Mouse (Mus musculus): ENCODE measurements at regions not wholly inside any gene's neighbourhood (a gene's known extent, or its start where the extent isn't known, plus 50 kb on each side); places are given as distances from the start of the nearest gene placed in this dataset.

GRCm38 (mm10) chr14:46512118-46512517 is 121.6 kb upstream of the Bmp4 start:
- H3K4me1 ChIP-seq (replicated peaks; ENCODE audit: low read depth, low read length): no peaks in the 10 kb centered on the region
- H3K4me3 ChIP-seq (replicated peaks; ENCODE audit: low read length): no peak overlapping the region
- 0 out of 2 replicates have a peak, but pooled peaks cover 2% of the 10 kb centered on the region for H3K27me3 ChIP-seq (ENCODE audit: insufficient read depth, low read length)
- TF ChIP-seq POU5F1 (IDR thresholded peaks at IDR 0.05; ENCODE audit: borderline replicate concordance, low read length): no peak
- no peak for TF ChIP-seq NANOG (IDR thresholded peaks at IDR 0.05; ENCODE audit: borderline replicate concordance, low read length)
- no peak for TF ChIP-seq CTCF (conservative IDR thresholded peaks at IDR 0.05; ENCODE audit: low read length)
- H3K36me3 ChIP-seq (ENCODE audit: insufficient read depth, low read length): no peaks in the 10 kb centered on the region
- no peaks in the 10 kb centered on the region for H3K9me3 ChIP-seq (ENCODE audit: low read length)

- Histone ChIP-seq H3K9me3 (ENCODE audit: low read length) (no peaks in the 10 kb centered on the region), H3K27me3 (ENCODE audit: insufficient read depth, low read length) (no peaks in the 10 kb centered on the region), H3K4me1 (replicated peaks; ENCODE audit: low read depth, low read length) (no peaks in the 10 kb centered on the region), H3K36me3 (ENCODE audit: insufficient read depth, low read length) (no peaks in the 10 kb centered on the region), H3K4me3 (replicated peaks; ENCODE audit: low read length) (no peak overlapping the region)
- TF ChIP-seq POU5F1 (IDR thresholded peaks at IDR 0.05; ENCODE audit: borderline replicate concordance, low read length) (no peak), NANOG (IDR thresholded peaks at IDR 0.05; ENCODE audit: borderline replicate concordance, low read length) (no peak)
Observed at GRCm38 (mm10) chr14:46508871-46509270, 118.4 kb upstream of the Bmp4 start.

- H3K36me3 ChIP-seq (ENCODE audit: insufficient read depth, low read length): no peaks in the 10 kb centered on the region
- H3K27me3 ChIP-seq (ENCODE audit: insufficient read depth, low read length): no peaks in the 10 kb centered on the region
- no peaks in the 10 kb centered on the region; the same call in 1 of the 2 replicates for H3K9me3 ChIP-seq (ENCODE audit: low read length)
- no peak for TF ChIP-seq NANOG (IDR thresholded peaks at IDR 0.05; ENCODE audit: borderline replicate concordance, low read length)
- TF ChIP-seq CTCF (conservative IDR thresholded peaks at IDR 0.05; ENCODE audit: low read length): peak; percentile 79
- no peak for TF ChIP-seq POU5F1 (IDR thresholded peaks at IDR 0.05; ENCODE audit: borderline replicate concordance, low read length)
- no peaks in the 10 kb centered on the region for H3K4me1 ChIP-seq (replicated peaks; ENCODE audit: low read depth, low read length)
- H3K4me3 ChIP-seq (replicated peaks; ENCODE audit: low read length): no peak overlapping the region
Observed at GRCm38 (mm10) chr14:46505266-46505665, 114.8 kb upstream of the Bmp4 start.

GRCm38 (mm10) chr14:46491601-46492000 is 101.1 kb upstream of the Bmp4 start:
- H3K4me3 ChIP-seq (replicated peaks; ENCODE audit: low read length): no peak overlapping the region
- no peaks in the 10 kb centered on the region for H3K4me1 ChIP-seq (replicated peaks; ENCODE audit: low read depth, low read length)
- TF ChIP-seq NANOG (IDR thresholded peaks at IDR 0.05; ENCODE audit: borderline replicate concordance, low read length) (no peak), CTCF (conservative IDR thresholded peaks at IDR 0.05; ENCODE audit: low read length) (no peak), POU5F1 (IDR thresholded peaks at IDR 0.05; ENCODE audit: borderline replicate concordance, low read length) (no peak)

GRCm38 (mm10) chr14:46491182-46491581 is 100.7 kb upstream of the Bmp4 start:
- no peak overlapping the region for H3K4me3 ChIP-seq (replicated peaks; ENCODE audit: low read length)
- no peaks in the 10 kb centered on the region for H3K4me1 ChIP-seq (replicated peaks; ENCODE audit: low read depth, low read length)
- peaks cover 1% of the 10 kb centered on the region; the same call in 1 of the 2 replicates for H3K9me3 ChIP-seq (ENCODE audit: low read length)
- H3K27me3 ChIP-seq (ENCODE audit: insufficient read depth, low read length): no peaks in the 10 kb centered on the region
- no peaks in the 10 kb centered on the region for H3K36me3 ChIP-seq (ENCODE audit: insufficient read depth, low read length)
- TF ChIP-seq POU5F1 (IDR thresholded peaks at IDR 0.05; ENCODE audit: borderline replicate concordance, low read length): no peak
- TF ChIP-seq NANOG (IDR thresholded peaks at IDR 0.05; ENCODE audit: borderline replicate concordance, low read length): no peak
- no peak for TF ChIP-seq CTCF (conservative IDR thresholded peaks at IDR 0.05; ENCODE audit: low read length)

More at GRCm38 (mm10) chr14:46491601-46492000, 101.1 kb upstream of the Bmp4 start:
- Histone ChIP-seq H3K36me3 (ENCODE audit: insufficient read depth, low read length) (no peaks in the 10 kb centered on the region), H3K27me3 (ENCODE audit: insufficient read depth, low read length) (no peaks in the 10 kb centered on the region), H3K9me3 (ENCODE audit: low read length) (no peaks in the 10 kb centered on the region)

- TF ChIP-seq CTCF (conservative IDR thresholded peaks at IDR 0.05; ENCODE audit: low read length) (no peak), POU5F1 (IDR thresholded peaks at IDR 0.05; ENCODE audit: borderline replicate concordance, low read length) (no peak), NANOG (IDR thresholded peaks at IDR 0.05; ENCODE audit: borderline replicate concordance, low read length) (no peak)
- Histone ChIP-seq H3K4me3 (replicated peaks; ENCODE audit: low read length) (no peak overlapping the region), H3K36me3 (ENCODE audit: insufficient read depth, low read length) (no peaks in the 10 kb centered on the region), H3K9me3 (ENCODE audit: low read length) (peaks cover 7% of the 10 kb centered on the region), H3K4me1 (replicated peaks; ENCODE audit: low read depth, low read length) (no peaks in the 10 kb centered on the region), H3K27me3 (ENCODE audit: insufficient read depth, low read length) (peaks cover 6% of the 10 kb centered on the region; the same call in 1 of the 2 replicates)
Observed at GRCm38 (mm10) chr14:46487551-46487950, 97.1 kb upstream of the Bmp4 start.

- H3K27me3 ChIP-seq (ENCODE audit: insufficient read depth, low read length): peaks cover 16% of the 10 kb centered on the region
- no peaks in the 10 kb centered on the region for H3K36me3 ChIP-seq (ENCODE audit: insufficient read depth, low read length)
- H3K9me3 ChIP-seq (ENCODE audit: low read length): no peaks in the 10 kb centered on the region
- H3K4me1 ChIP-seq (replicated peaks; ENCODE audit: low read depth, low read length): no peaks in the 10 kb centered on the region
- no peak; the same call in 1 of the 2 replicates for TF ChIP-seq CTCF (conservative IDR thresholded peaks at IDR 0.05; ENCODE audit: low read length)
- peak; percentile 50; the same call in 1 of the 2 replicates for TF ChIP-seq NANOG (IDR thresholded peaks at IDR 0.05; ENCODE audit: borderline replicate concordance, low read length)
- H3K4me3 ChIP-seq (replicated peaks; ENCODE audit: low read length): no peak overlapping the region
Observed at GRCm38 (mm10) chr14:46480396-46480795, 89.9 kb upstream of the Bmp4 start.

GRCm38 (mm10) chr14:46475945-46476344 is 85.5 kb upstream of the Bmp4 start:
- peaks cover 5% of the 10 kb centered on the region for H3K27me3 ChIP-seq (ENCODE audit: insufficient read depth, low read length)
- no peaks in the 10 kb centered on the region for H3K36me3 ChIP-seq (ENCODE audit: insufficient read depth, low read length)
- no peak overlapping the region for H3K4me3 ChIP-seq (replicated peaks; ENCODE audit: low read length)
- no peaks in the 10 kb centered on the region for H3K9me3 ChIP-seq (ENCODE audit: low read length)
- no peaks in the 10 kb centered on the region for H3K4me1 ChIP-seq (replicated peaks; ENCODE audit: low read depth, low read length)
- TF ChIP-seq CTCF (conservative IDR thresholded peaks at IDR 0.05; ENCODE audit: low read length) (no peak), NANOG (IDR thresholded peaks at IDR 0.05; ENCODE audit: borderline replicate concordance, low read length) (no peak), POU5F1 (IDR thresholded peaks at IDR 0.05; ENCODE audit: borderline replicate concordance, low read length) (no peak)

GRCm38 (mm10) chr14:46462967-46463366 is 72.5 kb upstream of the Bmp4 start:
- Histone ChIP-seq H3K27me3 (ENCODE audit: insufficient read depth, low read length) (no peaks in the 10 kb centered on the region), H3K4me1 (replicated peaks; ENCODE audit: low read depth, low read length) (no peaks in the 10 kb centered on the region), H3K9me3 (ENCODE audit: low read length) (no peaks in the 10 kb centered on the region), H3K36me3 (ENCODE audit: insufficient read depth, low read length) (no peaks in the 10 kb centered on the region), H3K4me3 (replicated peaks; ENCODE audit: low read length) (no peak overlapping the region)
- TF ChIP-seq POU5F1 (IDR thresholded peaks at IDR 0.05; ENCODE audit: borderline replicate concordance, low read length) (no peak), CTCF (conservative IDR thresholded peaks at IDR 0.05; ENCODE audit: low read length) (no peak), NANOG (IDR thresholded peaks at IDR 0.05; ENCODE audit: borderline replicate concordance, low read length) (no peak)

Data from E14TG2a.4 (cell line).